Mouse (Mus musculus): ENCODE results near the gene Sema4g.

GRCm38 (mm10) chr19:44982477-44983115 is 6.3 kb upstream of the Sema4g start:
- TF ChIP-seq POLR2A (IDR thresholded peaks at IDR 0.05; ENCODE audit: low read depth, low read length) = no peak
- no peak for TF ChIP-seq CTCF (IDR thresholded peaks at IDR 0.05; ENCODE audit: extremely low read depth, insufficient read depth, insufficient read length, insufficient replicate concordance)
